Mouse (Mus musculus) cerebellum, adult 9-11 months (tissue): ENCODE data around the gene Ccdc50.

Experiments used
- DNase-seq: peaks from one replicate; pipeline ENCODE4 v3.0.0; 2022

The Ccdc50 gene

GRCm38 (mm10) chr16:27396951-27397350, 8.3 kb downstream of the Ccdc50 start:
- peak; percentile 27 for DNase-seq

DNA sequence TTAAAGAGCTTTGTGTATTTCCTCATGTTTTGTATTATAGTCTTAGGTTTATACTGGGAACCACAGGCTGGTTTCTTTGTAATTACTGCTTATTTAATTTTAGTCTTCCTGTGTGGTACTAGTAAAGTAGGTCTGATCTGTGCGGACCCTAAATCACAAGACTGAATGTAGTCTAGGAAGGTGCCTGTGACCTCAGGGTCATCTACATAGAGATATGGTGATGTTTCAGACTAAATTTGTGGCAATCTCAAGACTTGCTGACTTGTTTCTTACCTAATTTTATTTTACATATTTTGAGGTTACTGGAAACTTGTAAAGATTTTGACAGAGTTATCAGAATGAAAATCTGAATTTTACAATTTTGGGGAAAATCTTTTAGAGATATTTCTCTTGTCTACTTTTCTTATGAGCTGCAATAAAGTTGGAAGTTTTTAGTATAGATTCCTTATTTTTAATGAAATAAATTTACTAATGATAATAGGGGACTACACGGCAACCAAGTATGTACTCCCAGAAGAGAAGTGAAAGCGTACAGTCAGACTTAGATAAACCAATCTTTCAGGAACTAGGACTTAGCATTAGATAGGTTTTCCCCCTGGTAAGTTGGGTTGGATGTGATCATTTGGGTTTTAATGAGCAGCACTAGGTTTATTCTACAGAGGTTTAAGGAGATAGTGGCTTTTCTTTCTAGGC, 10.5 kb downstream of the Ccdc50 start:
- DNase-seq: no peak

DNA sequence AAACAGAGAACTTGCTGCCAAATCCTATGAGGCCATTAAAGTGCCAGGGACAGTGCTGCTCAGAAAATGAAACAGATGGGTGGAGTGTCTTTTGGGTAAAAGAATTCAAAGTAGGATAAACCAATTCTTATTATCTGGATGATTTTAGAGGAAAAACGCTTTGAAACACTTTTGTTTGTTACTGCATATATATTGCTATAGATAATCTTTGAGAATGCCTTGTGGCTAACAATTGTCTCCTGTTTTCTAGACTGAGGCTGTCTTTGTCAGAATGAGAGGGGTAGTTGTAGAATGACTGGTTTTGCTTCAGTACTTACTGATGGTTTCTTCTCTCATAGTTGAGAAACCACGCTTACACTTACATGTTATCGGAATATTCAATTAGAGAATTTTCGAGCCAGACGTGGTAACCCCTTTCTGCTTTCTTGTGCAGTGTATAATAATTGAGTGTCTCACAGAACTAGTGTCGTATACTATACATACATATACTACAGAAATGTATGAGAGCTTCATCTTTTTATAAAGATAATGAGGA, 11.1 kb downstream of the Ccdc50 start:
- no peak for DNase-seq

DNA sequence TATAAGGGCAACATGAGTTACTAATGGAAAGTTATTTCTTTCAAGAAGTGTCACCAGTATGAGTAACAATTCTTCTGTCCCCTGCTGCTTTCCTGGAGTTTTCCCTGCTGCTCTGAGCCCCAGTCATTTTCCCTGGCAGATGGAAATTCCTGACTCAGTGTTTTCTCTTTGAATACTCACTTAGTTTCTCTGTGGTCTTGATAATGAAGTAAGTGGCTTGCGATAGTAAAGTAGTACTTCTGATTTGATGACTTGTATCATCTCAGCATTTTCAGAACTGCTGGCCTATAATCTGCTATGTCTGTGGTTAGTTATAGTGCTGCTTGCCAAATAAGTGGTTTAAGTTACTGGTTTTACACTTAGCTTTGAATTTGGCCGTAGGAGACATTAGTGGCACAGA, 12.9 kb downstream of the Ccdc50 start:
- DNase-seq: no peak

DNA sequence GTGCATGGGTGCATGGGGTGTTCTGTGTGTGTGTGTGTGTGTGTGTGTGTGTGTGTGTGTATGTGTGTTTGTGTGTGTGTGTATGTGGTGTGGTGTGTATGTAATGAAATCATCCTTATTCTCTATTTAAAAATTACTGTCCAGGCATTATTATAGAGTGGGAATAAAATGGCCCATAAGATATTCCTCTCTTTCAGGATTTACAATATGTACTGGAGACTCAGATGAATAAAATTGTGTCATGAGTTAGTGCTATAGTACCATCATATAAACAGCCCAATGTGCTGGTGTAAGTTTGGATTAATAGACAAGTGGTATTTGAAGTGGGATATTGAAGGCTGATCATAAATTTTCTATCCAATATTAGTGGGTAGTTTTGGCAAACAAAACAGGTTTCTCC, 15.4 kb downstream of the Ccdc50 start:
- no peak for DNase-seq

GRCm38 (mm10) chr16:27416937-27417584, 28.4 kb downstream of the Ccdc50 start:
- no peak for DNase-seq

DNA sequence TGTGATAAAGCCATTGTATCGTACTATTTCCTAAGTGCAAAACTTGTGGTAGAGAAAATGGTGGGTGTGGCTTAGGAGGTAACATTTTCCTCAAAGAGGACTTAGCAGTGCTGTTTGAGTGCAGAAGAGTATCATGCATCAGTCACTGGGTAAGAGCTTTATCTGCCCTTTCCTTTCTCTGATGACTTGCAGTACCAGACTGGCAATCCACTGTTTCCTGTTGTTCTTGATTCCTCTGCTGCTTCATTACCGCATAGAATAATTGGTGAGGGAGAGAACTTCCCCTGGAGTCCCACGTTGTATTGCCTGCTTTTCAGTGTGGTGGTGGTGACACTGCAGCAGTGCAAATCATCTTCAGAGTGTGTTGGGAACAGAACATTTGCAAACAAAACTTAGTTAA, 29.0 kb downstream of the Ccdc50 start:
- DNase-seq: no peak

DNA sequence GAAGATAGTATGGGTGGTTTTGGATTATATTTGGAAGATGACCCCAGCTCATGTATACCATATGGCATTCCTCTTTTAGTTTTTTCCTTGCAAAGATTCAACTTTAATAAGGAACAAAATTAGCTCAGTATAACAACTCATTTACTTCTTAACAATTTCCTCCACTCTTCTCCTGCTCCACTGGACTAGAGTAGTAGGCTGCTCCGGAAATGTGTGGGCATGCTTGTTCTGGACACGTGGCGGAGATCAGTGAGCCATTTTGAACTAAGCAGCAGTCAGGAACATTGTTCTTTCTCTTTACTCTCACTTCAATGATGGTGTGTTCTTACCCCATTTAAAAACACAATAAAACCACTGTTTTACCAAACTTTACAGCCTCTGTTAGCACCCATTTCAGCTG, 32.3 kb downstream of the Ccdc50 start:
- no peak for DNase-seq

- DNase-seq: no peak
These were observed 46.4 kb downstream of the Ccdc50 start for GRCm38 (mm10) chr16:27435034-27435433.

DNA sequence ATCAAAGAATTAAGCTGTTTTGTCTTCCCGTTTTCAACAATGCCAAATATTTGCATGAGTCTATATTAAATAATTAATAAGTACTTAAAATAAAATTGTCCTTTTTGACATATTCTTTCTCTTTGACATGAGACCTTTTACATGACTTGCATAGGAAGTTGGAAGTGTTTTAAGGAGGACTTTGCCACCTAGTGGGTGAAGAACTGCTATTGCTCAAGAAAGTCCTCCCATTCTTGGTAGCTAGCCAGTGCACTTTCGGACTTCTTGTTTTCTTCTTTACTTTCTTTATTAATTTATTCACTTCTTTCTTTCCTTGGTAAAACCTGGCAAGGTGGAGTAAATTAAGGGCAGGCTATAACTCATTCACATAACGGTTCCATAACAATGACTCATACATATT, 55.3 kb downstream of the Ccdc50 start:
- no peak for DNase-seq

DNA sequence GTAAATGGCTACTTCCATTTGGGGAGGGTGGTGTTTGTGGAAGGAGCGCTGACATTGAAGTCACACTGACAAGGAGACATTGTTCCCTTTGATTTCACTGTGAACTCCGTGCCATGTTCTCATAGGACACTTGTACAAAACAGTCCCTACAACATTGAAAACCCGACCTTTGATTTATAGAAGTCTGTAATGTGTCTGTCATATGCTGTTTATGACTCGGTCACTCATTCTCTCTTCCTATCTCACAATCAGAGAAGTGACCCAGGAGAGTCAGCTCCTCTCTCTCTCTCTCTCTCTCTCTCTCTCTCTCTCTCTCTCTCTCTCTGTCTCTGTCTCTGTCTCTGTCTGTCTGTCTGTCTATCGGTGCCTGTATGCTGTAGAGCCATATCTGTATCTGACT, 60.7 kb downstream of the Ccdc50 start:
- DNase-seq: no peak

GRCm38 (mm10) chr16:27450655-27451054, 62.0 kb downstream of the Ccdc50 start:
- no peak for DNase-seq

- DNase-seq: peak; percentile 18
These were observed 64.7 kb downstream of the Ccdc50 start for GRCm38 (mm10) chr16:27453396-27453795.

- DNase-seq: no peak
These were observed 65.2 kb downstream of the Ccdc50 start for GRCm38 (mm10) chr16:27453823-27454222.

DNA sequence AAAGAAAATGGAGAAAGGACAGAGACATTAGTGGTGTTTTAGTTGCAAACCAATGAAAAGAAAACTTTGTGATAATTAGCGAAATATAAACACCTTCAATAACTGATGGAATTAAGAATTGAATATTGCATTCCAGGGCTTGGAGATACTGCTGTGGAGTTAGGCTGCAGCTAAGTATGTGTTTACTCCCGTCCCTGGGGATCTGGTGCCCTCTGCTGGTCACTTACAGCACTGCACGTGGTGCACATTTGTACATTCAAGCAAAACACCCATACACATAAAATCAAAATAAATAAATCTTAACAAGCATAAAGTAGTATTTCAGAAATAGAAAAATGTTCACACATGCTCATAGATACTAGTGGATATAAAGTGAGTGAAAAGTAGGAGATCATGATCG, 68.6 kb downstream of the Ccdc50 start:
- peak; percentile 47 for DNase-seq

GRCm38 (mm10) chr16:27468731-27469130, 80.1 kb downstream of the Ccdc50 start:
- DNase-seq: peak; percentile 19

DNA sequence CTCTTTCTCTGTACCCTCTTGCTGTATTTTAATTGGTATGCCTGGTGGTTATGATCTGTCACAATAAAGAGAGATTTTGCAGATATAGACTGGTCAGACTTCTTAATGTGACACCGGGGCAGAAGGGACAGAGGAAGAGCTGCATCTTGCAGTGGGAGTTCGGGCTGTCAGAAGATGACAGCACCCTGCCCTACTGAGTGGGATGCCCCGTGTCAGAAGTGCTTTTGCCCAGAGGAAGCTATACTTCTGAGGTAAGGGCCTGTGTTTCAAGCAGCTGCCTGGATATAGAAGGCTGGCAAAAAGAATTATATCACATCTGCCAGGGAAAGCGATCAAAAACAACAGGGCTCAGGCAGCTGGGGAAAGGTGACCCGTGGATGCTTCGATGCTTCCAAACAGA, 82.7 kb downstream of the Ccdc50 start:
- DNase-seq: no peak

GRCm38 (mm10) chr16:27483834-27484233, 95.2 kb downstream of the Ccdc50 start:
- peak; percentile 12 for DNase-seq
